Mouse (Mus musculus): ENCODE measurements around the gene Pcbp1. TPM values are rescaled to one million over a fixed set of nuclear protein-coding genes. Genes with fewer than 3 reads are reported as not detected.

The Pcbp1 gene
- polyA plus RNA-seq, 1 experiment from 2014 or later: 488 TPM

GRCm38 (mm10) chr6:86545236-86545635, 19.1 kb upstream of the Pcbp1 start:
- 54% methylated on average over 4 of the region's 4 CpGs for WGBS
- H3K4me1 ChIP-seq: peaks cover 7% of the 10 kb centered on the region
- ATAC-seq (replicated peaks; ENCODE audit: low FRiP score): no peak

DNA sequence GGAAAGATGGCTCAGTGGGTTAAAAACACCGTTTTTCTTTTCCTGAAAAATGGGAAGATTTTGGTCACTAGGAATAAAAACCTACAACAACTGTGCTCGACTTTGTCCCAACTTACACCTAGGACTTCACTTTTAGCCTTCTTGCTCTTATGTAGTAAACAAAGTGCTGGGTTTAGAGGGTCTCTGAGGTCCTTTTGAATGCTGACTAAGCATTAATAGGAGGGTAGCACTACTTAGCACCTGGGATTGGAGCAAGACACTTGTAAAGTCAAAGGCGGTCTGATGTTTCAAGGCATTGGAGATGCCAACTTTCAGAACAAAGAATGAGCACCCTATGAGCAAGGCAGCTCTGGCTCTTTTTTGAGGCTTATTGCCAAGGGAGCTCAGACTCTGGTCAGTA, 17.7 kb upstream of the Pcbp1 start:
- Histone ChIP-seq H3K27me3 (no peaks in the 10 kb centered on the region), H3K36me3 (peaks cover 87% of the 10 kb centered on the region)
- no peak for ATAC-seq (replicated peaks; ENCODE audit: low FRiP score)

More at GRCm38 (mm10) chr6:86545236-86545635, 19.1 kb upstream of the Pcbp1 start:
- Histone ChIP-seq H3K27me3 (no peaks in the 10 kb centered on the region), H3K9me3 (replicated peaks) (no peaks in the 10 kb centered on the region), H3K27ac (no peak overlapping the region), H3K4me2 (no peak overlapping the region), H3K4me3 (replicated peaks) (no peak overlapping the region), H3K9ac (no peak overlapping the region), H3K36me3 (peaks cover 88% of the 10 kb centered on the region)

GRCm38 (mm10) chr6:86543060-86543459, 16.9 kb upstream of the Pcbp1 start:
- Histone ChIP-seq H3K9ac (no peak overlapping the region), H3K4me3 (replicated peaks) (no peak overlapping the region), H3K9me3 (replicated peaks) (no peaks in the 10 kb centered on the region), H3K27me3 (no peaks in the 10 kb centered on the region), H3K4me1 (peaks cover 4% of the 10 kb centered on the region), H3K27ac (no peak overlapping the region), H3K4me2 (no peak overlapping the region), H3K36me3 (peaks cover 89% of the 10 kb centered on the region)
- no peak for ATAC-seq (replicated peaks; ENCODE audit: low FRiP score)
- 96% methylated on average over 13 of the region's 13 CpGs for WGBS

More for the DNA sequence above, 17.7 kb upstream of the Pcbp1 start:
- Histone ChIP-seq H3K4me1 (peaks cover 7% of the 10 kb centered on the region), H3K9me3 (replicated peaks) (no peaks in the 10 kb centered on the region), H3K9ac (no peak overlapping the region), H3K4me2 (no peak overlapping the region), H3K4me3 (replicated peaks) (no peak overlapping the region), H3K27ac (no peak overlapping the region)
- 92% methylated on average over 3 of the region's 3 CpGs for WGBS

DNA sequence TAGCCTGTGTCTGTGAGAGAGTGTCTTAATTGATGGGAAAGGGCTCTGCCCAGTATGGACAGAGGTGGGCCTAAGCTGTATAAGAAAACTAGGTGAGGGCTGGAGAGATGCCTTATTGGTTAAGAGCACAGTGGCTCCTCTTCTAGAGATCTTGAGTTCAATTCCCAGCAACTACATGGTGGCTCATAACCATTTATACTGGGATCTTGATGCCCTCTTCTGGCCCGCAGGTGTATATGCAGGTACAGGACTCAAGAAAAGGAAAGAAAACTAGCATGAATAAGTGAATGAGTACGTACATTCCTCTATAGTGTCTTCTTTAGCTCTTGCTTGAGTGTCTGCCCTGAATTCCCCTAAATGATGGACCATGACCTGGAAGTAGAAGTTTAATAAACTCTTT, 15.5 kb upstream of the Pcbp1 start:
- Histone ChIP-seq H3K36me3 (peaks cover 88% of the 10 kb centered on the region), H3K4me1 (no peaks in the 10 kb centered on the region), H3K9ac (no peak overlapping the region), H3K27me3 (no peaks in the 10 kb centered on the region), H3K27ac (no peak overlapping the region), H3K4me2 (no peak overlapping the region), H3K9me3 (replicated peaks) (no peaks in the 10 kb centered on the region), H3K4me3 (replicated peaks) (no peak overlapping the region)
- 84% methylated on average over 2 of the region's 2 CpGs for WGBS
- no peak for ATAC-seq (replicated peaks; ENCODE audit: low FRiP score)

DNA sequence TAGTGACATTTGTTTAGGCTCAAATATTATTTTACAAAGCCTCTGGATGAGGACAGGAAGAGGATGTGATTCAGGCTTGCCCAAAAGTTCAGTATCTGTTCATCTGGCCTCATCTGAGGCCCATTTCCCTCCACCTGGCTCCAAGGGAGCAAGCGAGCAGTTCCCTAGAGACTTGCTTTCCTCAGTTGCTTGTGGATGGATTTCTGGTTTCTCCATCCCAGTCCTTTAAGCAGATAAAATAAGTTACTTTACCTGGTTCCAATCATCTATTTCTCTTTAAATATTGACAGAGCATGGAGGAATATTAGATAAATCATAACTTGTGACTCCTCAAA, 2.3 kb upstream of the Pcbp1 start:
- WGBS: 76% methylated on average over 1 of the region's 1 CpGs
- H3K27me3 ChIP-seq: no peaks in the 10 kb centered on the region
- no peak overlapping the region for H3K27ac ChIP-seq
- H3K9ac ChIP-seq: no peak overlapping the region
- H3K4me2 ChIP-seq: no peak overlapping the region
- H3K4me1 ChIP-seq: peaks cover 11% of the 10 kb centered on the region
- no peak for ATAC-seq (replicated peaks; ENCODE audit: low FRiP score)
- no peaks in the 10 kb centered on the region for H3K9me3 ChIP-seq (replicated peaks)
- H3K36me3 ChIP-seq: peaks cover 31% of the 10 kb centered on the region
- no peak overlapping the region for H3K4me3 ChIP-seq (replicated peaks)

DNA sequence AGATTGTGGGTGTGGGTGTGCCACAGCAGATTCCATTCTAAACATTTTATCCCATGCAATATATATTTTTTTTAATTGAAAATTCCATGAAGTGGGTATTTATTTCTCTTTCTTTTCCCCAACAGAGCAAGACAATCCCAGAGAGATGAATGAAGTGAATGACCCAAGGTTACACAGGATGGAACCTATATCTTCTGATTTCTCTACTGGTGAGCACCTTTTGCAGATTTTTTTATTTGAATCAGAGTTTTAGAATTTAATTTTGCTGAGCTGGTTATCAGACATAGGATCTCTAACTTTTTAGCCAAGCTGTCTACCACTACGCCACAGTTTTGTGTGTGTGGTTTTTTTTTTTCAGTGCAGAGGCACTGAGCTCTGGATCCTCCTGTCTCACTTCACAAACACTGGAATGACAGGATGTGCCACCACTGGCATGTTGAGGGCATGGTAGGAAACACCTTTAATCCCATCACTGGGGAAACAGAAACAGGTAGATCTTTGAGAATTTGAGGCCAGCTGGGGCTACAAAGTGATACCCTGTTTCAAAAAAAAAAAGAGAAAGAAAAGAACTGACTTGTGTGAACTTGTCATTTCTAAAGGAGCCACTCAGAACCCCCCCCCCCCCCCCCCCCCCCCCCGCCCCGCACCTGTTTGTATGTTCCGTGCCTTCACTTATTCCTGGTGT, 1.8 kb upstream of the Pcbp1 start:
- peaks cover 16% of the 10 kb centered on the region for H3K4me1 ChIP-seq
- peak overlapping the region; percentile 99 for H3K27ac ChIP-seq
- WGBS: 52% methylated on average over 2 of the region's 4 CpGs
- peak overlapping the region; percentile 67 for H3K4me2 ChIP-seq
- no peak overlapping the region for H3K9ac ChIP-seq
- no peak for ATAC-seq (replicated peaks; ENCODE audit: low FRiP score)
- peaks cover 34% of the 10 kb centered on the region for H3K36me3 ChIP-seq
- peak overlapping the region; percentile 87 for H3K4me3 ChIP-seq (replicated peaks)
- no peaks in the 10 kb centered on the region for H3K27me3 ChIP-seq
- no peaks in the 10 kb centered on the region for H3K9me3 ChIP-seq (replicated peaks)

DNA sequence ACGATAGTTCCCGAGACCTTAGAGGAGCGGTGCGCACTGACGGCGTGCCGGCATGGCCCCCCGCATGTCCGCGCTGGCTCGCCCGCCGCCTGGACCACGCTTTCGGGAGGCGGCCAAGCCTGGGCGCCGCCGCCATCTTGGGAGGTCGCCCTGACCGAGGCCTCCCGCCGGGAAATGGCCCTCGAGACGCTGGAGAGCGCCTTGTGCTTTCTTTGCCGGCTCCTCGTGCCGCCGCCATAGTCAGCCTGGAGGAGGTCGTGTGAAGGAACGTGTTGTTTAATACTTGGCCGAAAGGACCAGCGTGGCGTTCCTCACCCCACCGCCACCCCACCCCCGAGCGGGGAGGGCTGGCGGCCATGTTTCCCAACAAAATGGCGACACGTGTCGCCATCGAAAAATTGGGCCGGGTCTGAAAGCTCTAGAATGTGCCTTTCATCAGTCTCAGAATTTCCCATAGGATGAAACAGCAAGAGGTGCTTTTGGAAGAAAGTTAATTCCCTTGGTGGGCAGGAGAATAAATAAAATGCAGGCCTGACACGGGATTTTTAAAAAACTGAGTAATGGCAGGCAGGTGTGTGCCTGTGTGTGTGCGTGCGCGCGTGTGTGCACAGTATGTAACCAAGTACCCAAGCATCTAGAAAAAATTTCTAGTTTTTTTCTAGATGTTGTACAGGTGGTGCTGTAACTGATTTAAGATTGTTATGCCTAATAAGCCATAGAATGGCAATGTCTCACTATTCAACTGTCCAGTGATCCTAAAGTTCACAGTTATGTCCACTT, 1.0 kb upstream of the Pcbp1 start:
- peak; percentile 64 for ATAC-seq (replicated peaks; ENCODE audit: low FRiP score)
- H3K27me3 ChIP-seq: no peaks in the 10 kb centered on the region
- peaks cover 32% of the 10 kb centered on the region for H3K36me3 ChIP-seq
- H3K4me3 ChIP-seq (replicated peaks): peak overlapping the region; percentile 87
- 6% methylated on average over 49 of the region's 49 CpGs for WGBS
- H3K4me1 ChIP-seq: peaks cover 24% of the 10 kb centered on the region
- H3K9ac ChIP-seq: peak overlapping the region; percentile 82
- H3K9me3 ChIP-seq (replicated peaks): no peaks in the 10 kb centered on the region
- H3K27ac ChIP-seq: peak overlapping the region; percentile 99
- peak overlapping the region; percentile 67 for H3K4me2 ChIP-seq

DNA sequence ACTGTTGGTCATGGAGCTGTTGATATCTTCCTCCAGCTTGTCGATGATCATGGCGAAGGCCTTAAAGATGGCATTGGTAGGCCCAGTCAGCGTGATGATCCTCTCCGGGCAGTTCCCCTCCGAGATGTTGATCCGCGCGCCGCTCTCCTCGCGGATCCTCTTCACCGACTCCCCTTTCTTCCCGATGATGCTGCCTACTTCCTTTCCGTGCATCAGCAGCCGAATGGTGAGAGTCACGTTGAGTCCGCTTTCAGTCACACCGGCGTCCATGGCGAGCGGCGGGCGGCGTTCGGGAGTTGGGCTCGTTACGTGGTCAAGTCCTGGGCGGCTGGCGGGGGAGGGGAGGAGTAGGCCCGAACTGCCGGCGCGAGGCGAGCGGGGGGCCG, 482 bp downstream of the Pcbp1 start:
- Histone ChIP-seq H3K9me3 (replicated peaks) (no peaks in the 10 kb centered on the region), H3K9ac (peak overlapping the region; percentile 96), H3K27ac (peak overlapping the region; percentile 99), H3K4me3 (replicated peaks) (peak overlapping the region; percentile 87), H3K36me3 (peaks cover 31% of the 10 kb centered on the region), H3K4me2 (peak overlapping the region; percentile 67), H3K27me3 (no peaks in the 10 kb centered on the region), H3K4me1 (peaks cover 25% of the 10 kb centered on the region)
- ATAC-seq (replicated peaks; ENCODE audit: low FRiP score): peak; percentile 41
- WGBS: 0% methylated on average over 29 of the region's 36 CpGs

- no peaks in the 10 kb centered on the region for H3K27me3 ChIP-seq
- H3K36me3 ChIP-seq: peaks cover 26% of the 10 kb centered on the region
- H3K4me3 ChIP-seq (replicated peaks): peak overlapping the region; percentile 87
- peak overlapping the region; percentile 67 for H3K4me2 ChIP-seq
- WGBS: under 1% methylated on average over 51 of the region's 51 CpGs
- H3K9ac ChIP-seq: peak overlapping the region; percentile 96
- H3K9me3 ChIP-seq (replicated peaks): no peaks in the 10 kb centered on the region
- peak overlapping the region; percentile 99 for H3K27ac ChIP-seq
- peak; percentile 16; the same call in 1 of the 2 replicates for ATAC-seq (replicated peaks; ENCODE audit: low FRiP score)
- H3K4me1 ChIP-seq: peaks cover 25% of the 10 kb centered on the region
Observed at GRCm38 (mm10) chr6:86524879-86525645, 1.1 kb downstream of the Pcbp1 start.

DNA sequence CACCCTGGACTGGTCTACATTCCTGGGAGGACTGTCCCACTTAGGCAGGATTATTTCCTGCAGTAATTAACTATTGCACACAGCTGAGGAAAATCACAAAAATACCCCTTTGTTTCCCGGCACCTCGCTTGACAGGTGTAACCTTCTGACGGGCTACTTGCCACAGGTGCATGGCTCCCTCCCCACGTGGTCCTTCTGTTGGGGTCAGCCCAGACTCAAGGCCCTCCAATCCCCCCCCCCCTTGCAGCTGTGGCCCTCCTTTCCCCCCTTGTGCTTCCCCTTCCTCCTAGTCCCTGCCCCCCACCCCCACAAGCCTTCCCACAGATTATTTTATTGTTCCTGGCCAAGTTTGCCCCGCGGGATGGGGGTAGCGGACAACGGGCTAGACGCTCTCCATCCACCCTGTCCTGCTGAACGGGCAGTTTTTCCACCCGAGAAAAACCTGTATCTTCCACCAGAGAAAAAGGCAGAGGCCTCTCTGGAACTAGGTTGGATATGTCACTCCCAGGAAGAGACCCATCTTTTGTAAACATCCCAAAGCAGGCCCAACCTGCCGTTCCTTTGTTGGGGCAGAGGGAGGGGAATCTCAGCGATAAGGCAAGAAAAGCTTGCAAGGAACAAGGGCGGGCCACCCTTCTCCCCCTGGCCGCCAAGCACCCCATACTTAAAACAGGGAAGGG, 2.2 kb downstream of the Pcbp1 start:
- peak overlapping the region; percentile 87 for H3K4me3 ChIP-seq (replicated peaks)
- no peak for ATAC-seq (replicated peaks; ENCODE audit: low FRiP score)
- H3K4me1 ChIP-seq: peaks cover 25% of the 10 kb centered on the region
- peaks cover 20% of the 10 kb centered on the region for H3K36me3 ChIP-seq
- peak overlapping the region; percentile 96 for H3K9ac ChIP-seq
- H3K27me3 ChIP-seq: no peaks in the 10 kb centered on the region
- under 1% methylated on average over 15 of the region's 15 CpGs for WGBS
- H3K27ac ChIP-seq: peak overlapping the region; percentile 85
- no peaks in the 10 kb centered on the region for H3K9me3 ChIP-seq (replicated peaks)
- peak overlapping the region; percentile 67 for H3K4me2 ChIP-seq

- Histone ChIP-seq H3K9me3 (replicated peaks) (no peaks in the 10 kb centered on the region), H3K36me3 (peaks cover 20% of the 10 kb centered on the region), H3K4me1 (peaks cover 23% of the 10 kb centered on the region), H3K4me3 (replicated peaks) (peak overlapping the region; percentile 87), H3K4me2 (peak overlapping the region; percentile 67), H3K9ac (peak overlapping the region; percentile 96), H3K27me3 (no peaks in the 10 kb centered on the region), H3K27ac (peak overlapping the region; percentile 85)
- 28% methylated on average over 3 of the region's 3 CpGs for WGBS
- no peak for ATAC-seq (replicated peaks; ENCODE audit: low FRiP score)
Observed at GRCm38 (mm10) chr6:86523242-86523754, 2.8 kb downstream of the Pcbp1 start.

Measured in kidney, embryonic 15.5 days (tissue).